Mouse (Mus musculus): ENCODE measurements around the gene Stk39.

DNA sequence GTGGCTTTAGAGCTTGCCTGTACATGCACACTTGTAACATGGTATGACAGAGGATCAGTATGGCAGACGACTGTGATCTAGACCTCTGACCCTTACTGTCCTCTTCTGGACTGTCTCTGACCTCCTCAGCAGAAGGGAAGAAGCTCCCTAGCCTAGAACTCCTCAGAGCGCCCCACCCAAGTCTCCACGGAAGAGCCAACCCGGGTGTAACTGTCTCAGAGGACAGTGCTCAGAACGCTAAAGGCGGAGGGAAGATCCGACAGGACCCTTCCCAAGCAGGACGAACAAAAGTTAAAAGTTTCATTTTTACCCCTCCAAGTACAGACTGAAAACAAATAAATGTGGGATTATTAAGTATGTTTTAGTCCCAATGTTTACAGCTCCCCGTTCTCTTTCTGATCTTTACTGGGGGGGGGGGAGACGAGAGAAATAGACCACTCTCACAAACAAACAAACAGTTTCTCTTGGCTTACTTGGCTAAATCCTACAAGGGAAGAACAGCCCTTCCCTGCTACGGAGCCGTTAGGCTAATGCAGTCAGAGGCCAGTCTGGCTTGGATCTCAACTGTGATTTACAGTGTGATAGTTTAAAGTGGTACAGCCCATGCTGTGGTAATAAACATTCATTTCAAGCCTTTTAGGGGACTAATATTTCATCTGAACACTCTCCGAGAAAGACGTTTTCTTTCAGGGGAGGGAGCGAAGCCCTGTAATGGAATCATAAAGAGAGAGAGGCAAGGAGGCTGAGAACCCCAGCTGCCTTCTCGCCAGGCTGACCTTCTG is 179.3 kb downstream of the Stk39 start:
- no peak for TF ChIP-seq EP300 (IDR thresholded peaks at IDR 0.05; ENCODE audit: low read depth)
- no peak for TF ChIP-seq CTCF (IDR thresholded peaks at IDR 0.05; ENCODE audit: low read depth)

Data from liver, embryonic 14.5 days (tissue).